Mouse (Mus musculus) heart, adult 11 months (tissue): ENCODE measurements at regions not wholly inside any gene's neighbourhood (a gene's known extent, or its start where the extent isn't known, plus 50 kb on each side); places are given as distances from the start of the nearest gene placed in this dataset.

ENCODE experiments used
- DNase-seq: peaks from one replicate; pipeline ENCODE4 v3.0.0; 2022

DNA sequence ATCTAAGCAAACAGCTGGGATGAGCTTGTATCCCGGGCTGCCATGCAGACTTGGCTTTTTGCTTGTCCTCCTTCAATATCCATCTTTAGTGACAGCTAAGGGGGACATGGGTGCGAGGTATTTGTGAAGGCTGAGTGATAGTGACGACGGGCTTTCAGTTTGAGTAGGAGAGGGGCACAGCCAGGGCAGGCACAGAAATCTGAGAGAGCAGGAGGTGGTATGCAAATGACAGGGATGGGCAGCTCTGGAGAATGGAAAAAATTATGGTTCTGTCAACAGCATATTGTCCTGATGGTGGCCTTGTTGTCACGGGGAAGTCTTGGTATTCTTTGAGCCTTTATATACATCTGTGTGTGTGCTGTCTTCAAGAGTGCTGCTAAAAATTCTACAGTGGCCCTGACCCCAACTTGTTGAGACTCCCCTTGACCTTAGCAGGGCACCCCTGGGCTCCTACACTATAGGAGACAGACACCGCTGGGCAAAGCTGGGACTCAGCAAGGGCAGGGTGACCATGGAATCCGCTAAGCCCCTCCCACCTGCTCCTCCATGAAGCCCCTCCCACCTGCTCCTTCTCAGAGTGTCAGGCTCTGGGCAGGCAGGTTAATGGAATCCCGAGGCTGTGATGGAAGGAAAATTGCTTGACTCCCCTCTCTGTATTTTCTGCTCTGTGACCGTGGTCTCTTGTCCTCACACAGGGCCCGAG is 156.1 kb downstream of the Matn1 start:
- DNase-seq = no peak

DNA sequence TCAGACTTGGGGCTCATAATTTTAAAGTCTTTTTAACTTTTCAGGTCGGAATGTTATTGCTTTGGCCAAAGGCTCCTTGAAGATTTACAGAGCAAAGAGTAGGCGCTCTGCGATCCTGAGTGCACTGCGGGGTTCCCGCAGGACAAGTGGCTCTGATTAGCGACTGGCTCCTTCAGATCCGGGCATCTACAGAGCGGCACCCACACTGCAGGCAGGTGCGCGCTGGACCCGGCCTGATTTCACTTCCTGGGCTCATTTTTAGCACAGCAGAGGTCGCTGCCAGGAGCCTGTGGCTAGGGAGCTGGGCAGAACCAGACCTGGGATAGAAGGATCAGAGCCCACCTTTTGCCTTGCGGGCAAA is 156.6 kb downstream of the Matn1 start:
- no peak for DNase-seq

DNA sequence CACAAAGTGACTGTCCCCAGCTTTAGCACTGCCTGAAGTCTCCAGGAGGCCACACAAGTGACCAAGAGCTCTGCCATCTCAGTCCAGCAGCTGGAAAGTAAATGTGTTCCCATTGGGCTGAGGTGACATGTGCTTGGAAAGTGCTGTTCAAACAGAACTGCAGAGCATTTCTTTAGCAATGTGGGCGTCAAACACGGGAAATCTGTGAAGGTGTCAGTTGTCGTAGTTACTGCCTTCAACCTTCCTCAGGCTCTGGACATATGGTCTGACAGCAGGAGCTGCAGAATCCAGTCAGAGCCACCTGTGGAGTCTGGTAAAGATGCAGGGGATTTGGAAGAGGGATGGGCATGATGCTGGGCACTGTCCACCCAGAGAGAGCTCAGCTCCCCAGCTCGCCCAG is 158.0 kb downstream of the Matn1 start:
- no peak for DNase-seq

DNA sequence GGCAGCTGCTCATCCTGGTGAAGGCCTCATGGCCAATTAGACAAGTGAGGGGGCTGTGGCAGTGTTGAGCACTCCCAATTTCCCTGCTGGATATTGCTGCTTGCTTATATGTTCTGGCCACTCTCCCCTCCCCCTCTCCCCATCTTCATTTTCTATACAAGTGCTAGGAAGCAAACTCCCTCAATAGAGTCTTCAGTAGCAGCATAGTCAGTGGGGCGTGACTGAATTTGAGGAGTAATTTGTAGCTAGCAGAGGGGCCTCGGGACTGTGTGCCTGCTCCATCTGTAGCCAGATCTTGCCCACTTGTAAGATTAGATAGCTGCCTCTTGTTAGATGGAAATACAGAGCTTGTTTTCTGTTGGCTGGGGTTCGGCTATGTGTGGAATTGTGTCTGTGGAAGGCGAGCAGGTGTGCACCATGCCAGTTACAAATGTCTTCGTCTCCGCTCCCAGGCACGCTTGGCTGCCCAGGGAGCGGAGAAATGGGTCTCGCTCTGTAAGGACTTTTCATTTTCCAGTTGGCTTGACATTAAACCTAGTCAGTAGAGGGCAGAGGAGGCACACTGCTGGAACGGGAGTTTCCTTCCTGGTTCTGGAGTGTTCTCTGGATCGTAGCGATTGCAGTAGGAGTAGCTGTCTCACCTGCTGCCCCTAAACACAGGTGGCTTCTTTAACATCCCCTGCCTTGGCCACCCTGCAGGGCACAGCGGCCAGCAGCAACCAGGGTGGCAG is 163.1 kb downstream of the Matn1 start:
- no peak for DNase-seq

DNA sequence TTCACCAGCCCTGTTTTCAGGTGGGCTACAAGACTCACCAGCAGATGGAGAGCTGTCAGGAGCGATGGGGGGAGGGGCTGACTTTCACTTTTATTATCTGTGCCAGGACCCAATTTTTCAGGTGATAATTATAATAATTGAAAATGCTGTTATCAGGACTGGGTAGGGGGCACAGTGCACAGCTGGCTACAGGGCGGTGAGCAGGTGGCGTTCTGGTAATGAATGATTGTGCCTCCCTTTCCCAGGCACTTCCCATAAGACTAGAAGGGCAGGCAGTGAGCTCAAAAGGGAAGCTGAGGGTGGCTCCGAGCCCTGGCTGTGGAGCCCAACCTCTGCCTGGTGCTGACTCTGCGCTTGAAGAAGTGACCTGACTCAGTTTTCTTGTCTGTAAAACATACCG is 168.4 kb downstream of the Matn1 start:
- DNase-seq = no peak

DNA sequence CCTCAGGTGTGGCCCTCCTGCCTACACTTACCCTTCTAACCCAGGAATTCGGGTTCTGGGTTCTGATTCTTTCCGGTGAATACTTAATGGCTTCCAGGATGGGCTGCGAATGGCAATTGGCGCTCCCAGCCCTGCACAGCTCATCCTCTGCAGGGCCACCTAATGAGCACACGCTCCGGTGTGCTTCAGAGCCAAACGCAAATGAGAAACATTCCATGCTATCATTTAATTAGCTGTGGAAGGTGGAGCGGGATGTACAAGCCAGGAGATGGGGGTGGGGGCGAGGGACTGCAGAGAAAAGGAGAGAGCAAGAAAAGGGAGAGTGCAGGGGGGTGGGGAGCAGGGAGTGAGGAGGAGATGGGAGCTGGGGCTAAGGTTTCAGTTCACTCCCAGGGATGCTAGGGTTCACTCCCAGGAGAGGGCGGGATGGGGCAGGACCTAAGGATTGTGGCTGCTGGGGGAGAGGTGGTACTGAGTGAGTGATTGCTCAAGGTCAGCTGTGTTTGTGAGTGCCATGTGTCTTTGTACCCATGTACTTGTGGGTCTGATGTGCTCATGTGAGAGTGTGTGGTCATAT is 169.6 kb downstream of the Matn1 start:
- no peak for DNase-seq

DNA sequence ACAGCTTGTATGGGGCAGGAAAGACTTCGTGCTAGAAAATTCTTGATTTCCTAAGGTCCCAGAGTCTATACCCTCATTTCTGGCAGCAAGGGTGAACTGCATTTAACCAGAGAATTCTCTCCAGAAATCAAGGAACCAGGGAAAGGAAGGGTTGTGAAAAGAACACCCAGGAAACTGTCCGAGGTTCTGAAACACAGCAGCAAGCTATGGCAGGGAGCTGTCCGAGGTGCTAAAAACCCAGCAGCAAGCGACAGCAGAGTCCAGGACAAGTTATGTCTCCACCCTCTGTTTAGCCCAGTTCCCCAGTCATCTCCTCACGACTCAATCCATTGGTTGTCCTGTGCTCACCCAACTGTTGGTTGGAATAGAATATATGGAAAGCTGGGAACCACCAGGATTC is 171.1 kb downstream of the Matn1 start:
- DNase-seq = no peak

DNA sequence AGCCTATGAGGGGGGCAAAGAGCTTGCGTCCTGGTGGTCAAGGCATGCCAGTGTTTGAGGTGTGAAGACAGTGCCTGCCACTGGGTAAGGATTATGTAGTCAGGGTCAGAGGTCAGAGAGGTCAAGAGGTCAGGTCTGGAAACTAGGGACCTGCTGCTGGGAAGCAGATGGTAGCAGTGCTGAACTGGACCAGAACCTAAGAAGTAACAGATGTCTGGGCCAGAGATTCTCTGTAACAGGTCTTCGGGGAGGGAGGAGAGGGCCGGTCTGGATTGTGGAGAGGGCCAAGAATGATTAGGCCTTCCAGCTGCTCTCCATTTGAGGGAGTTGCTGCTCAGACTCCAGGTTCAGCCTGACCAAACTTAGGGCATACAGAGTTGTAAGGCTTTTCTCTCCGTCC is 174.4 kb downstream of the Matn1 start:
- no peak for DNase-seq

DNA sequence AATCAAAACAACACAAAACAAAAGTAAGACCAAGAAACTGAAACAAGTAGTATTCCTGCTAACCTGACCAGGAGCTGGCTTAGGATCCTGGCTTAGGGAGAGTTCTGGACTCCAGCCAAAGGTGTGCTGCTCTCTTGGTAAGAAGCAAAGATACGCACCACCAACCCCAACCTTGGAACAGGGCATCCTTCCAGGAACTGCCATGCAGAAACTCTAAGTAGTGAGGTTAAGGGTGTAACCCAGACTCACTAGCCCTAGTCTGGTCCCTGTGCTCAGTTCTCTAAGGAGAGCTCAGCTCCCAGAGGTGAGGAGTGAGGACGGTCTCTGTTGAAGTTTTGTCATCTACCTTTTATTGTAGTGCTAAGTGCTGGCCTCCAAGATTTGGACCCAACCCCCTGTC is 175.4 kb downstream of the Matn1 start:
- no peak for DNase-seq

DNA sequence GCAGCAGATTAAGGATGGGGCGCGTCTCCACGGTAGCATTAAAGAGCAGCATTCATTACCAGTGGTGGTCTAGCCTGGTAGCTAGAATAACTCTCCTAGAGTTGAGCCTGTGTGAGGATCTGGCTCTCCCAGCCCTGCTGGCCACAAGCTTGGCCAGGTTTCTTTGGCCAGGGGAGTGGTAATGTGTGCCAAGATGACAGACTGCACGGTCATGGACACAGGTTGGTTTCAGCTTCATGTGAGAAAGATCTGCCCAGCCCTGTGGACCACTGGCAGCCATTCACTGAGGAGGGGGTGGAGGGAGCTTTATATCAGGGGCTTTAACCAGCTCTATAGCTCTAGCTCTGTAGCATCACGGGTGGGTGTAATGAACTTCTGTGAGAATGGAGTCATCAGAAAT is 176.5 kb downstream of the Matn1 start:
- no peak for DNase-seq

DNA sequence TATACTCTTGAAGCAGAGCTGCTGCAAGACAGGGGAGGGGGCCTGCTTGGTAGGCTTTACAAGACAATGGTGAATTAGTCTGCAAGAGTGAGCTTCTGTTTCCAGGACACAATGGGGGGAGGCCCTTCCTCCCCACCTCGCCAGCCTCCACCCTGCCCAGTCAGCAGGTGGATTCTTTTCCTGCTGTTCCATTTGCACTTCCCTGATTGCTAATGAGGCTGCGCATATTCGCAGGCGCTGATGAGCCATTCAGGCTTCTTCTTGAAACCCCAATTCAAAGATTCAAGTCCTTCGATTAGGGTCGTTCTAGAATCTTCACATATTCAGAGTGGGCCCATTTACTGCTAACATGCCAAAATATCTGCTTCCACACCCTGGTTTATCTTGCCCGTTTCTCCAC is 181.8 kb downstream of the Matn1 start:
- DNase-seq = no peak

DNA sequence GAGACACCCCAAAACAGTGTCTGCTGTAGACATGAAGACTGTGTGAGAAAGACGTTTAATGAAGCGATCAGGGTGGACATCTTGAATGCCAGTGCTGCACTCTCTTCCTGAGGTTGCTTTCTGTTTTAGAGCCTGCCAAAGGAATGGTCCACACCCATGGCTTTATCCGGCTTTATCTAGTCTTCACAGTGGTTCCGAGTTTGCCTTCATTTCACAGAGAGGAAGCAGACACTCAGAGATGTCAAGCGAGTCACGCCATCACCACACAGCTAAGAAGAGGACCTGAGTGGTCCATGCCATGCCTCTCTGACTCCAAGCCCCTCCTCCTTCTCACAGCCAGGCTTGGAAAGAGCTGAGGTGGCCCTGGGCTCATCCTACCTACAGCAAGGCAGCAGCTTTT is 182.7 kb downstream of the Matn1 start:
- DNase-seq = no peak

DNA sequence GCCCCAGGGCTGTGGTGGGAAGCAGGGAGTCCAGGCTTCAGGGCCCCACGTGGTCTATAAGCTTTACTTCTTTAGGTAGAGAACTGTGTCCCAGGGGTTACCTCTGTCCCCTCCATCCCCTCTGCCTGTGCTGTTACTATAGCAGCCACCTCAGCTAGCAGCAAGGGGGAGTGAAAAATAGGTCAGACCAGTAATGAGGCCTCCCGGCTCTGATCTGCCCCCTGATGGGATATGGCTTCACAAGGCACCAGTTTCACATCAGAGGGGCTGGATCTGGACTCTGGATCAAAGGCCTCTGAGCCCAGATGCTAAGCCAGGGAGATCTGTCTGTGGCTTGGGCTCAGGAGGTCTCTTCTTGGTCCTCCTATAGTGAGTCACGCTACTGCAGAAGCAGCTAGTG is 184.5 kb downstream of the Matn1 start:
- DNase-seq = no peak

DNA sequence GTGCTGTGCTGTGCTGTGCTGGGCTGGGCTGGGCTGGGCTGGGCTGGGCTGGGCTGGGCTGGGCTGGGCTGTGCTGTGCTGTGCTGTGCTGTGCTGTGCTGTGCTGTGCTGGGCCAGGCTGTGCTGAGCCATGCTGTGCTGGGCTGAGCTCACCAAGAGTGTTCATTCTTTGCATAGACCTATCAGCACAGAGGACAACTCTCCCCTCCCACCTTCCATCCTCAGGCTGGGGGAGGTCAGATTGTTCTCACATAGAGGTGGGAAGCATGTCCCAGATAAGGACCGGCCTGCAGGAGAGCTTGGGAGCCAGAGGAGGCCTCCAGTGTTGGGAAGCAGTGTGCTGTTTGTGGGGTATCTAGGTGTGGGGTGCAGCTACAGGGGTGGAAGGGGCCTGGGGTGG is 188.0 kb downstream of the Matn1 start:
- DNase-seq = no peak

DNA sequence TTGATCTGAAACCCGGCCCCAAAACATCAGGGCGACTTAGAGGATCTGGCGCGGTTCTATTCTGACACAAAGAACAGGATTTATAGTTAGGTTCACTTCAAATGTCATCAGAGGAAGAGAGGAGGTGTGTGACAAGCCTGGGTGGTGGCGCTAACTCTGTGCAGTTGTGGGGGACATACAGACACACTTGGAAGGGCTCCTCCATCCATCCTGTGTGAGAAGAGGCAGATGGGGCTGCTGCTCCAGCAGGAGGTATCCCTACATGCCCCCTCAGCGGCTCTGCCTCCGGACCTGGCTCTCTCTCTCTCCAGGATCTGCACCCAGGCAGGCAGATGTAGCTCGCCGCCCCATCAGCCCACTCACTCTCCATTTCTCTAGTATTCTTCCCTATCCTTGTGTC is 188.6 kb downstream of the Matn1 start:
- DNase-seq = no peak

DNA sequence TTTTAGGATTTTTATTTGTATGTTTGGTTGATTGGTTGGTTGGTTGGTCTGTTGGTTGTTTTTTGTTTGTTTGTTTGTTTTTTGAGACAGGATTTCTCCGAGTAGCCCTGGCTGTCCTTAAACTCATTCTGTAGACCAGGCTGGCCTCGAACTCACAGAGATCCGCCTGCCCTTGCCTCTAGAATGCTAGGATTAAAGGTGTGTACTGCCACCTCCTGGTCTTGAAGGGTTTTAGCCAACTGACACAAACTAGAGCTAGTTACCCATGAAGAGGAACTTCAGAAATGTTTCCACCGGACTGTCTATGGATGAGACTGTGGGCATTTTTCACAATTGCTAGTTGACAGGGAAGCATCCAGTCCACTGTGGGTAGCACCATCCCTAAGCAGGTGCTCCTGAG is 191.7 kb downstream of the Matn1 start:
- DNase-seq = no peak

DNA sequence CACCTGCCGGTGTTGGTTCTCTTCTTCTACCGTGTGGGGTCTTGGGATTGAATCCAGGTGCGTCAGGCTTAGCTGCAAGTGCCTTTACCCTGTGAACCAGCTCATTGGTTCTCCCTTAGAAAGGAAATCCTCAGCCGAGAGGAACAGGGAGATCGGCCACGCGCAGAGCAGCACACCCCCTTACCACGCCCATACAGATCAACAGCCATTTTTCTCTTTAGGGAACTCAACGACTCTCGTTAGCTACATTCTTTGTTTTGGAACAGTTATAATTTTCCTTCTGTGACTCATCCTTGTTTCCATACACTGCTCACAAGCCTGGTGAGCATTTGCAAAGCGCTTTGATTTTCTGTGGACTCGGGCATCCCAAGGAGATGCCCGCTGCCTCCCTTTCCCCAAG is 194.7 kb downstream of the Matn1 start:
- DNase-seq = no peak

DNA sequence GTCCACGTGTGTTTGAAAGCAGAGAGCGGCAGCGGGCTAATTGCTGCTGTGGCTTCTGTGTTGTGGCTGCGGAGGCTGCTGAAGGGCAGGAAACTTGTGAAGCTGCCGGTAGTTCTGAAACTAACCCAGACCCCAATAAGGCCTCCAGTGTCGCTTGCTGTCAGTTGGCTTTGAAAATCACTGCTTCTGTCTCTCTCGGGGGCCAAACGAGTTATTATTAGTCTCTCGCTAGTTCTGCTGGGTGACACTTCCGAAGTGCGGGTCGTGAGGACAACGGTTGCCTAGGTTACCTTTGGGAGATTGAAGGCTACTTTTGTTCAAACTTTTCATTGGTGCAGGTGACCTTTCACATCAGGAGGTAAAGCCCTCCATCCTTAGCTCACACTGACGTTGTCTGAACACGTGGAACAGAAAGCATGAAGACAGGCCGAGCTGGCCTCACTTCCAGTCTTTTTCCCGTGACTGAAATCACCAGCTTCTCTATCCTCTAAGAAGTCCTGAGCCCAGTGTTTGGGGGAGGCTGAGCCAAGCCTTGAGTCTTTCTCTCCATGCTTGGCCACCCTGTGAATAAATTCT is 197.8 kb downstream of the Matn1 start:
- no peak for DNase-seq

DNA sequence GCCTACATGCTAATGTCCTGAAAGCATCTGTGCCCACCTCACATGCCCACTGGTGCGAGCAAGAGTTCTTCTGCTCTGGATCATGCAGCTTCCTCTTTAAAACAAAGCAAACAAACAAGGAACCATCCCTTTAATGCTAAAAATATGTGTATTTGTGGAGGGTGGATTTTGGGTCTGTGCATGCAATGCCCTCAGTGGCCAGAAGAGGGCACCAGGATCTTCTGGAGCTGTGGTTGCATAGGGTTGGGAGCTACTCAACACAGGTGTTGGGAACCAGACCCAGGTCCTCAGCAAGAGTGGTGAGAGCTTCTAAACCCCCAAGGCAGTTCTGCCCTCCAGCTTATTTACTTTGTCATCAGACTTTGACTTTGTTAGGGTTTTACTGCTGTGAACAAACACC is 201.3 kb downstream of the Matn1 start:
- no peak for DNase-seq

DNA sequence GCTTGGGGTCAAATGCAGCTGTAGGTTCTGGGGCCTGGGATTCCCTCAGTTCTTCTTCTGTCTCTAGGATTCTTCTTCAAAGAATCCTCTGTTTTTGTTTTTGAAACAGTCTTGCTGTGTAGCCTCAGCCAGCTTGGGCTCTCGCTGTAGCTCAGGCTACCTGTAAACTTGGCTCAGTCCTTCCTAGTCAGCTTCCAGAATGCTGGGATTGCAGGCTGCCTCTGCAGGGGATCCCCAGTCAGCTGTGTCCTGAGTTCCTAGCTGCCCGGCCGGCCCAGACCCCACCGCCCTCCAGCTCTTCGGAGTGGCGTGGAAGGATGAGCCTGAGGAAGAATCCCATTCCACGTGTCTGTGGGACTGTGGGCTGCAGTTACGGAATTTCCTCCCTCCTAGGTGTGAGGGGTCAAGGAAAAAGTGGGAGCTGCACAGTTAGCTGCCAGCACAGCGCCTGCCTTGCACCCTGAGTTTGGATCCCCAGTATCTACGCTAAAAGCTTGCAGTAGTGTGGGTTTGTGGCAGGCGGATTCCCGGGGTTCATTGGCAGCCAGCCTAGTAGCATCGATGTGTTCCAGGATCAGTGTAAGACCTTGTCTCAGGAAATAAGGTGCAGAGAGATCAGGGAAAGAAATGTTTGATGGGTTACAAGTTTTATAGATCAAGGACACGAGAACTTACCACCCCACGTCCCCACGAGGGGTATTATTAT is 204.0 kb downstream of the Matn1 start:
- DNase-seq = no peak

DNA sequence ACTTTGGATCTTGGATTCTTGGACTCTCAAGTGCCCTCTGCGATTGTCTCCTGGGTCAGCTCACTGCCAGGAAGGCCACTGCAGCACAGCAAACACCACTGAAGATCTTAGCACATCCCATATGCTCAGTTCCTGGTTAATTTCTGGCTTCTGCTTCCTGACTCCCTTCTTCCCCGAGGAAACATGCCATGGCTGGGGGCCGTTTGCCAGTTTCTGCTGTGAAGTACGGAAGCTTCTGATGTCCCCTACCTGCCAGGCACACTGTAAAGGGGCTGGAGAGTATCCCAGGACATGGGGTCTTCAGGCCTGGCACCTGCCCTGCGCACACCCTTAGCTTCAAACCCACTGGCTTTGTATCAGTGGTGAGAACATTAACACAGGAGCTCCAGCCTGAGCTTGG is 205.3 kb downstream of the Matn1 start:
- DNase-seq = no peak

DNA sequence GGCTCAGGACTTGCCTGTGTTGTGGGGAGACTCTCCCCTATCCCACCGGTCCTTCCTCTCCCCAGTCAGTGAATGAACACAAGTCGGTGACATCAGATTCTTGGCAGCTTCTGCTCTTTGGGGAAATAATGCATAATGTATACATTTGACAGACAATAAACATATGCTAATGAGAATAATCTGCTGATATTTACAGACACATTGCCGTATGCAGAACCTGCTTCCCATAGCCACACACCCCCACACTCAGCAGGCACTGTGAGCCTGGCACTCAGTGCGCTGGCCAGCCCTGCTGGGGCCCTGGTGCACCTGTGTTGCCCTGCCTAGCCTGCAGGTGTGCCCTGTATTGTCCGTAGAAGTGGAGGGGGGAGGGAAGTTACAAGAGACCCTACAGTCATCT is 215.5 kb downstream of the Matn1 start:
- DNase-seq = no peak

DNA sequence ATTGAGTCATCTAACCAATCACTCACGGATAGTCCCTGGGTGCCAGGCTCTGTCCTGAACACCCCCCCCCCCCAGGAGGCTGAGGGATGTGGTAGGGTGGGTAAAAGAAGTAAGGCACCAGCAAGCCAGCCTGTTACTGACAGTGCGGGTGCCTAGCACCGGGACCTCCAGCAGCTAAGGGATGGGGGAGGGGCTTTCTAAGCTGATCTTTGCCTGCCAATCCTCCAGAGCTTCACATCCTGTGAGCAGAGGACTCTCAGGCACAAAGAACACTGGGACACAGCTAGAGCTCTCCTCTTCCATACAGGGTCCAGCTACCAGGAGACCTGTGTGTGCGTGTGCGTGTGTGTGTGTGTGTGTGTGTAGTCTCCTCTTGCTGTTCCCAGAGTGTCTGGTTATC is 215.9 kb downstream of the Matn1 start:
- no peak for DNase-seq

DNA sequence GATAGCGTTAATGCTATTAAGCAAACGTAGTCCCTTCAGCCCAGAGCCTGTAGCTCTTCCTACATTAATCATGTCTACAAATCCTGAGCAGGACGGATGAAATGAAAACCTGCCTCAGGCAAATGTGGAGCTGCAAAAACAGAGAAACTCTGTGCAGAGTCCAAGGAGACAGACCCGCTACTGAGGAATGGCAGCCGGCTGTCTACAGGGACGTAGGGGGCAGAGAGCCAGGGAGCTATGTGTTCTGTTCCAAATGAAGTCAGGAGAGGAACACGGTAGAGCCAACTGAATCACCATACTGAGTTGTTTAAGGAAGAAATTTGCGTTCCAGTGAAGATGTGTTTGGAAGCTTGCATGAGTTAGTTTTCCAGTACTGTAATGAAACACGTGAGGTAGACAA is 217.3 kb downstream of the Matn1 start:
- no peak for DNase-seq
